Mouse (Mus musculus): ENCODE measurements around the gene Spata13. TPM values are rescaled to one million over a fixed set of nuclear protein-coding genes. Genes with fewer than 3 reads are reported as not detected.

Gene Spata13
- polyA plus RNA-seq, 1 experiment: 1.2 TPM

GRCm38 (mm10) chr14:60656701-60657085 is 22.9 kb downstream of the Spata13 start:
- TF ChIP-seq CEBPB (IDR thresholded peaks at IDR 0.05; ENCODE audit: insufficient read depth, poor library complexity, severe bottlenecking) (no peak), POLR2A (IDR thresholded peaks at IDR 0.05; ENCODE audit: insufficient read length, low read depth) (no peak), TCF12 (IDR thresholded peaks at IDR 0.05; ENCODE audit: insufficient read depth, poor library complexity, severe bottlenecking) (no peak), MYOD1 (IDR thresholded peaks at IDR 0.05; ENCODE audit: control insufficient read depth in 1 of 3, insufficient read length in 2 of 3, low read depth in 2 of 3) (no peak), USF1 (IDR thresholded peaks at IDR 0.05; ENCODE audit: low read depth) (no peak), MAX (IDR thresholded peaks at IDR 0.05; ENCODE audit: low read depth) (no peak), TCF3 (IDR thresholded peaks at IDR 0.05; ENCODE audit: insufficient read length, low read depth) (no peak), SRF (IDR thresholded peaks at IDR 0.05; ENCODE audit: control insufficient read depth, insufficient read length, low read depth) (no peak), E2F4 (IDR thresholded peaks at IDR 0.05; ENCODE audit: insufficient read depth) (no peak), REST (IDR thresholded peaks at IDR 0.05; ENCODE audit: insufficient read depth, insufficient read length) (no peak), MYOG (IDR thresholded peaks at IDR 0.05; ENCODE audit: control insufficient read depth in 1 of 3, insufficient read depth in 1 of 3, insufficient read length in 2 of 3, low read depth in 2 of 3) (no peak), POLR2AphosphoS2 (IDR thresholded peaks at IDR 0.05; ENCODE audit: insufficient read length, low read depth) (no peak)
- H3K36me3 ChIP-seq (ENCODE audit: control insufficient read depth, insufficient read depth): no peaks in the 10 kb centered on the region
- no peaks in the 10 kb centered on the region for H3K79me2 ChIP-seq (ENCODE audit: control insufficient read depth, insufficient read depth)
- no peak overlapping the region for H3ac ChIP-seq (ENCODE audit: control insufficient read depth, insufficient read length)
- no peak overlapping the region for H3K4me2 ChIP-seq (ENCODE audit: low read depth)
- H3K4me3 ChIP-seq: no peak overlapping the region
- peaks cover 9% of the 10 kb centered on the region for H3K27me3 ChIP-seq (ENCODE audit: control insufficient read depth, insufficient read depth, insufficient read length)

GRCm38 (mm10) chr14:60657891-60658290 is 24.1 kb downstream of the Spata13 start:
- Histone ChIP-seq H3K4me2 (ENCODE audit: low read depth) (no peak overlapping the region), H3K36me3 (ENCODE audit: control insufficient read depth, insufficient read depth) (no peaks in the 10 kb centered on the region), H3ac (ENCODE audit: control insufficient read depth, insufficient read length) (no peak overlapping the region), H3K27me3 (ENCODE audit: control insufficient read depth, insufficient read depth, insufficient read length) (peaks cover 18% of the 10 kb centered on the region), H3K79me2 (ENCODE audit: control insufficient read depth, insufficient read depth) (no peaks in the 10 kb centered on the region), H3K4me3 (no peak overlapping the region)
- no peak for TF ChIP-seq MYOG (IDR thresholded peaks at IDR 0.05; ENCODE audit: control insufficient read depth in 1 of 3, insufficient read depth in 1 of 3, insufficient read length in 2 of 3, low read depth in 2 of 3)

GRCm38 (mm10) chr14:60659498-60659897 is 25.7 kb downstream of the Spata13 start:
- TF ChIP-seq SRF (IDR thresholded peaks at IDR 0.05; ENCODE audit: control insufficient read depth, insufficient read length, low read depth): no peak
- TF ChIP-seq MYOD1 (IDR thresholded peaks at IDR 0.05; ENCODE audit: control insufficient read depth in 1 of 3, insufficient read length in 2 of 3, low read depth in 2 of 3): no peak
- no peak for TF ChIP-seq E2F4 (IDR thresholded peaks at IDR 0.05; ENCODE audit: insufficient read depth)
- TF ChIP-seq POLR2AphosphoS2 (IDR thresholded peaks at IDR 0.05; ENCODE audit: insufficient read length, low read depth): no peak
- TF ChIP-seq POLR2A (IDR thresholded peaks at IDR 0.05; ENCODE audit: insufficient read length, low read depth): no peak
- no peak for TF ChIP-seq CEBPB (IDR thresholded peaks at IDR 0.05; ENCODE audit: insufficient read depth, poor library complexity, severe bottlenecking)
- no peak for TF ChIP-seq TCF12 (IDR thresholded peaks at IDR 0.05; ENCODE audit: insufficient read depth, poor library complexity, severe bottlenecking)
- TF ChIP-seq MAX (IDR thresholded peaks at IDR 0.05; ENCODE audit: low read depth): no peak
- no peak for TF ChIP-seq REST (IDR thresholded peaks at IDR 0.05; ENCODE audit: insufficient read depth, insufficient read length)
- no peak for TF ChIP-seq TCF3 (IDR thresholded peaks at IDR 0.05; ENCODE audit: insufficient read length, low read depth)
- no peak for TF ChIP-seq MYOG (IDR thresholded peaks at IDR 0.05; ENCODE audit: control insufficient read depth in 1 of 3, insufficient read depth in 1 of 3, insufficient read length in 2 of 3, low read depth in 2 of 3)
- TF ChIP-seq USF1 (IDR thresholded peaks at IDR 0.05; ENCODE audit: low read depth): no peak
- no peak overlapping the region for H3ac ChIP-seq (ENCODE audit: control insufficient read depth, insufficient read length)
- no peaks in the 10 kb centered on the region for H3K36me3 ChIP-seq (ENCODE audit: control insufficient read depth, insufficient read depth)
- no peak overlapping the region for H3K4me3 ChIP-seq
- no peaks in the 10 kb centered on the region for H3K79me2 ChIP-seq (ENCODE audit: control insufficient read depth, insufficient read depth)
- no peak overlapping the region for H3K4me2 ChIP-seq (ENCODE audit: low read depth)
- H3K27me3 ChIP-seq (ENCODE audit: control insufficient read depth, insufficient read depth, insufficient read length): peaks cover 29% of the 10 kb centered on the region

- Histone ChIP-seq H3K27me3 (ENCODE audit: control insufficient read depth, insufficient read depth, insufficient read length) (peaks cover 20% of the 10 kb centered on the region), H3K4me2 (ENCODE audit: low read depth) (no peak overlapping the region), H3ac (ENCODE audit: control insufficient read depth, insufficient read length) (no peak overlapping the region), H3K4me3 (no peak overlapping the region), H3K79me2 (ENCODE audit: control insufficient read depth, insufficient read depth) (no peaks in the 10 kb centered on the region), H3K36me3 (ENCODE audit: control insufficient read depth, insufficient read depth) (no peaks in the 10 kb centered on the region)
- TF ChIP-seq SRF (IDR thresholded peaks at IDR 0.05; ENCODE audit: control insufficient read depth, insufficient read length, low read depth) (no peak), TCF12 (IDR thresholded peaks at IDR 0.05; ENCODE audit: insufficient read depth, poor library complexity, severe bottlenecking) (no peak), MAX (IDR thresholded peaks at IDR 0.05; ENCODE audit: low read depth) (no peak), USF1 (IDR thresholded peaks at IDR 0.05; ENCODE audit: low read depth) (no peak), POLR2A (IDR thresholded peaks at IDR 0.05; ENCODE audit: insufficient read length, low read depth) (no peak), E2F4 (IDR thresholded peaks at IDR 0.05; ENCODE audit: insufficient read depth) (no peak), CEBPB (IDR thresholded peaks at IDR 0.05; ENCODE audit: insufficient read depth, poor library complexity, severe bottlenecking) (no peak), MYOD1 (IDR thresholded peaks at IDR 0.05; ENCODE audit: control insufficient read depth in 1 of 3, insufficient read length in 2 of 3, low read depth in 2 of 3) (no peak), MYOG (IDR thresholded peaks at IDR 0.05; ENCODE audit: control insufficient read depth in 1 of 3, insufficient read depth in 1 of 3, insufficient read length in 2 of 3, low read depth in 2 of 3) (no peak), REST (IDR thresholded peaks at IDR 0.05; ENCODE audit: insufficient read depth, insufficient read length) (no peak), POLR2AphosphoS2 (IDR thresholded peaks at IDR 0.05; ENCODE audit: insufficient read length, low read depth) (no peak), TCF3 (IDR thresholded peaks at IDR 0.05; ENCODE audit: insufficient read length, low read depth) (no peak)
These were observed 26.8 kb downstream of the Spata13 start for GRCm38 (mm10) chr14:60660591-60660990.

- Histone ChIP-seq H3K4me3 (no peak overlapping the region), H3K27me3 (ENCODE audit: control insufficient read depth, insufficient read depth, insufficient read length) (peaks cover 20% of the 10 kb centered on the region), H3K36me3 (ENCODE audit: control insufficient read depth, insufficient read depth) (no peaks in the 10 kb centered on the region), H3K4me2 (ENCODE audit: low read depth) (no peak overlapping the region), H3ac (ENCODE audit: control insufficient read depth, insufficient read length) (no peak overlapping the region), H3K79me2 (ENCODE audit: control insufficient read depth, insufficient read depth) (no peaks in the 10 kb centered on the region)
- TF ChIP-seq USF1 (IDR thresholded peaks at IDR 0.05; ENCODE audit: low read depth): no peak
- TF ChIP-seq MYOD1 (IDR thresholded peaks at IDR 0.05; ENCODE audit: control insufficient read depth in 1 of 3, insufficient read length in 2 of 3, low read depth in 2 of 3): no peak
- no peak for TF ChIP-seq POLR2AphosphoS2 (IDR thresholded peaks at IDR 0.05; ENCODE audit: insufficient read length, low read depth)
- TF ChIP-seq SRF (IDR thresholded peaks at IDR 0.05; ENCODE audit: control insufficient read depth, insufficient read length, low read depth): no peak
- TF ChIP-seq CEBPB (IDR thresholded peaks at IDR 0.05; ENCODE audit: insufficient read depth, poor library complexity, severe bottlenecking): no peak
- no peak for TF ChIP-seq MYOG (IDR thresholded peaks at IDR 0.05; ENCODE audit: control insufficient read depth in 1 of 3, insufficient read depth in 1 of 3, insufficient read length in 2 of 3, low read depth in 2 of 3)
- TF ChIP-seq MAX (IDR thresholded peaks at IDR 0.05; ENCODE audit: low read depth): no peak
- no peak for TF ChIP-seq TCF3 (IDR thresholded peaks at IDR 0.05; ENCODE audit: insufficient read length, low read depth)
These were observed 27.5 kb downstream of the Spata13 start for GRCm38 (mm10) chr14:60661281-60661680.
